Mouse (Mus musculus) NIH3T3 (cell line): ENCODE results near the gene A030005L19Rik.
A peak's percentile ranks its signal among the peaks of the same experiment; 100 is the strongest.
"Not testable (repeated sequence)": the region's sequence is repeated elsewhere in the genome, so short reads cannot be mapped to it uniquely, and the experiment has no call there.

Experiments
- DNase-seq: peaks from one replicate; pipeline ENCODE4 v3.0.0-alpha.2; 2012; ENCODE audit warnings: low read depth

The A030005L19Rik gene

GRCm38 (mm10) chr1:82913025-82913424 is at the start of gene A030005L19Rik:
Gene A030005L19Rik, plus strand, starts transcription at chr1:82913325.
- peak; percentile 37 for DNase-seq

- DNase-seq = no peak
Observed at GRCm38 (mm10) chr1:82870202-82870601, 42.9 kb upstream of the A030005L19Rik start.

- DNase-seq = no peak
Observed at GRCm38 (mm10) chr1:82879172-82879571, 34.0 kb upstream of the A030005L19Rik start.

- DNase-seq = no peak
Observed at GRCm38 (mm10) chr1:82880196-82880595, 32.9 kb upstream of the A030005L19Rik start.

- no peak for DNase-seq
Observed at GRCm38 (mm10) chr1:82893269-82893668, 19.9 kb upstream of the A030005L19Rik start.

- no peak for DNase-seq
Observed at GRCm38 (mm10) chr1:82900567-82900966, 12.6 kb upstream of the A030005L19Rik start.

- DNase-seq = no peak
Observed at GRCm38 (mm10) chr1:82901201-82901600, 11.9 kb upstream of the A030005L19Rik start.

- DNase-seq = no peak
Observed at GRCm38 (mm10) chr1:82905886-82906285, 7.2 kb upstream of the A030005L19Rik start.

GRCm38 (mm10) chr1:82913434-82913833 is 309 bp downstream of the A030005L19Rik start:
- not testable (repeated sequence) for DNase-seq

GRCm38 (mm10) chr1:82924650-82925049 is 11.5 kb downstream of the A030005L19Rik start, which contains the start of gene A030014E15Rik:
Gene A030014E15Rik, plus strand, starts transcription at chr1:82924917.
- no peak for DNase-seq

GRCm38 (mm10) chr1:82930558-82930957 is 17.4 kb downstream of the A030005L19Rik start:
- DNase-seq = not testable (repeated sequence)

GRCm38 (mm10) chr1:82931326-82931725 is 18.2 kb downstream of the A030005L19Rik start, which contains the start of gene Gm6217:
Gene Gm6217, minus strand, starts transcription at chr1:82931399.
- DNase-seq = not testable (repeated sequence)

GRCm38 (mm10) chr1:82938666-82939065 is 25.5 kb downstream of the A030005L19Rik start:
- DNase-seq = no peak

- DNase-seq = not testable (repeated sequence)
Observed at GRCm38 (mm10) chr1:82942505-82942904, 29.4 kb downstream of the A030005L19Rik start.

- DNase-seq = not testable (repeated sequence)
Observed at GRCm38 (mm10) chr1:82943295-82943694, 30.2 kb downstream of the A030005L19Rik start, which contains the start of gene A030003K21Rik. Gene A030003K21Rik, minus strand, starts transcription at chr1:82943388.

- DNase-seq = not testable (repeated sequence)
Observed at GRCm38 (mm10) chr1:82946029-82946428, 32.9 kb downstream of the A030005L19Rik start.

GRCm38 (mm10) chr1:82948601-82949000 is 35.5 kb downstream of the A030005L19Rik start:
- DNase-seq = no peak

GRCm38 (mm10) chr1:82955913-82956312 is 42.8 kb downstream of the A030005L19Rik start, which contains the start of gene Gm7544:
Gene Gm7544, minus strand, starts transcription at chr1:82956013.
- not testable (repeated sequence) for DNase-seq

GRCm38 (mm10) chr1:82959870-82960385 is 46.8 kb downstream of the A030005L19Rik start, which contains the start of gene Gm47955:
Gene Gm47955, plus strand, starts transcription at chr1:82960286.
- no peak for DNase-seq
